Mouse (Mus musculus) midbrain, embryonic 11.5 days (tissue): ENCODE measurements around the gene Pdia2. TPM values are rescaled to one million over a fixed set of nuclear protein-coding genes. Genes with fewer than 3 reads are reported as not detected.

Experiments used
- ATAC-seq: fragments of 200-750 bp; cut with Nextera tagmentation; 2 replicates; pipeline ENCODE4 v1.8.0; 2017; ENCODE audit warnings: moderate TSS enrichment, moderate library complexity; ENCODE audit not compliant: low FRiP score
- DNase-seq: peaks from one replicate; pipeline ENCODE4 v3.0.0; 2015; ENCODE audit warnings: low spot score; ENCODE audit errors: missing footprints
- H3K27ac ChIP-seq: fragments of 300-500 bp; sonication (generic); 2 replicates; pipeline ENCODE4 v1.5.1; 2014; ENCODE audit warnings: low read depth, low read length
- H3K27me3 ChIP-seq: fragments of 300-500 bp; sonication (generic); 2 replicates; pipeline ENCODE4 v1.6.1; 2014; ENCODE audit warnings: mild to moderate bottlenecking, low read length, moderate library complexity, mixed read lengths; ENCODE audit not compliant: control insufficient read depth, insufficient read depth
- H3K36me3 ChIP-seq: fragments of 300-500 bp; sonication (generic); 2 replicates; pipeline ENCODE4 v1.6.1; 2014; ENCODE audit warnings: mild to moderate bottlenecking, low read length, moderate library complexity, mixed read lengths; ENCODE audit not compliant: control insufficient read depth, insufficient read depth
- H3K4me1 ChIP-seq: fragments of 300-500 bp; sonication (generic); 2 replicates; pipeline ENCODE4 v1.6.1; 2014; ENCODE audit warnings: low read length; ENCODE audit not compliant: control insufficient read depth, insufficient read depth
- H3K4me2 ChIP-seq: fragments of 300-500 bp; sonication (generic); 2 replicates; pipeline ENCODE4 v1.6.1; 2014; ENCODE audit warnings: mild to moderate bottlenecking, moderate library complexity
- H3K4me3 ChIP-seq: fragments of 300-500 bp; sonication (generic); 2 replicates; pipeline ENCODE4 v1.5.1; 2014; ENCODE audit warnings: low read depth, low read length
- H3K9ac ChIP-seq: fragments of 300-500 bp; sonication (generic); 2 replicates; pipeline ENCODE4 v1.6.1; 2014; ENCODE audit warnings: low read length
- H3K9me3 ChIP-seq: fragments of 300-500 bp; sonication (generic); 2 replicates; pipeline ENCODE4 v1.6.1; 2016; ENCODE audit warnings: low read length; ENCODE audit not compliant: control insufficient read depth
- WGBS: fragments of 180-500 bp; shearing (Covaris S2); extraction: QIAGEN DNeasy Blood & Tissue Kit; methylation state at CpG from one replicate; pipeline ENCODE4 v1.1.7; 2014; 5-methylcytosine and 5-hydroxymethylcytosine counted together
- polyA plus RNA-seq: library from polyadenylated mRNA; unstranded; fragments of >200 nt; fragmentation: Nextera tagmentation; extraction: Ambion mirVana; gene quantifications from 2 replicates; pipeline ENCODE4 v1.2.1, GENCODE M21; 2014

The Pdia2 gene
- polyA plus RNA-seq, 1 experiment from 2014 or later, result 0.30 TPM

GRCm38 (mm10) chr17:26234386-26234785 is 35.5 kb upstream of the Pdia2 start:
- WGBS, result 90% methylated on average over 8 of the region's 8 CpGs
- ATAC-seq, result no peak
- H3K4me1 ChIP-seq, result no peaks in the 10 kb centered on the region
- H3K27ac ChIP-seq, result no peak overlapping the region
- H3K36me3 ChIP-seq, result no peaks in the 10 kb centered on the region
- no peak for DNase-seq
- no peaks in the 10 kb centered on the region for H3K27me3 ChIP-seq
- no peak overlapping the region for H3K9ac ChIP-seq
- no peak overlapping the region for H3K4me2 ChIP-seq
- H3K9me3 ChIP-seq, result no peaks in the 10 kb centered on the region
- H3K4me3 ChIP-seq, result no peak overlapping the region

GRCm38 (mm10) chr17:26232863-26233262 is 34.0 kb upstream of the Pdia2 start:
- no peak for DNase-seq
- 74% methylated on average over 8 of the region's 8 CpGs for WGBS
- no peaks in the 10 kb centered on the region for H3K27me3 ChIP-seq

GRCm38 (mm10) chr17:26231156-26231555 is 32.3 kb upstream of the Pdia2 start:
- Histone ChIP-seq H3K4me3 (no peak overlapping the region), H3K9ac (no peak overlapping the region)
- no peak for ATAC-seq

More at GRCm38 (mm10) chr17:26232863-26233262, 34.0 kb upstream of the Pdia2 start:
- H3K9me3 ChIP-seq, result no peaks in the 10 kb centered on the region
- no peak overlapping the region for H3K4me2 ChIP-seq
- H3K36me3 ChIP-seq, result no peaks in the 10 kb centered on the region
- H3K4me1 ChIP-seq, result no peaks in the 10 kb centered on the region
- no peak overlapping the region for H3K27ac ChIP-seq
- ATAC-seq, result no peak
- no peak overlapping the region for H3K4me3 ChIP-seq
- H3K9ac ChIP-seq, result no peak overlapping the region

GRCm38 (mm10) chr17:26229776-26230175 is 30.9 kb upstream of the Pdia2 start:
- 97% methylated on average over 5 of the region's 5 CpGs for WGBS
- Histone ChIP-seq H3K4me2 (no peak overlapping the region), H3K4me1 (no peaks in the 10 kb centered on the region), H3K4me3 (no peak overlapping the region), H3K9me3 (no peaks in the 10 kb centered on the region), H3K27me3 (no peaks in the 10 kb centered on the region), H3K27ac (no peak overlapping the region), H3K36me3 (no peaks in the 10 kb centered on the region), H3K9ac (no peak overlapping the region)
- no peak for DNase-seq
- no peak for ATAC-seq

More at GRCm38 (mm10) chr17:26231156-26231555, 32.3 kb upstream of the Pdia2 start:
- no peak overlapping the region for H3K4me2 ChIP-seq
- H3K9me3 ChIP-seq, result no peaks in the 10 kb centered on the region
- H3K27ac ChIP-seq, result no peak overlapping the region
- 89% methylated on average over 5 of the region's 5 CpGs for WGBS
- no peaks in the 10 kb centered on the region for H3K27me3 ChIP-seq
- H3K36me3 ChIP-seq, result no peaks in the 10 kb centered on the region
- H3K4me1 ChIP-seq, result no peaks in the 10 kb centered on the region
- no peak for DNase-seq

GRCm38 (mm10) chr17:26225150-26225549 is 26.3 kb upstream of the Pdia2 start:
- Histone ChIP-seq H3K27ac (no peak overlapping the region), H3K4me3 (no peak overlapping the region), H3K4me1 (no peaks in the 10 kb centered on the region), H3K27me3 (no peaks in the 10 kb centered on the region), H3K9me3 (no peaks in the 10 kb centered on the region), H3K9ac (no peak overlapping the region), H3K4me2 (no peak overlapping the region), H3K36me3 (no peaks in the 10 kb centered on the region)
- DNase-seq (no peak), ATAC-seq (no peak)
- WGBS, result 88% methylated on average over 12 of the region's 12 CpGs

- no peak overlapping the region for H3K4me3 ChIP-seq
- ATAC-seq, result no peak
- H3K36me3 ChIP-seq, result no peaks in the 10 kb centered on the region
- no peak overlapping the region for H3K27ac ChIP-seq
- DNase-seq, result no peak
- H3K9me3 ChIP-seq, result no peaks in the 10 kb centered on the region
- H3K4me2 ChIP-seq, result no peak overlapping the region
- no peaks in the 10 kb centered on the region for H3K4me1 ChIP-seq
- 73% methylated on average over 2 of the region's 2 CpGs for WGBS
- no peak overlapping the region for H3K9ac ChIP-seq
- H3K27me3 ChIP-seq, result no peaks in the 10 kb centered on the region
Measured at GRCm38 (mm10) chr17:26221508-26221907, 22.6 kb upstream of the Pdia2 start.

GRCm38 (mm10) chr17:26212681-26213080 is 13.8 kb upstream of the Pdia2 start:
- Histone ChIP-seq H3K9ac (no peak overlapping the region), H3K27ac (no peak overlapping the region), H3K9me3 (no peaks in the 10 kb centered on the region), H3K27me3 (no peaks in the 10 kb centered on the region), H3K4me1 (no peaks in the 10 kb centered on the region), H3K4me3 (no peak overlapping the region), H3K36me3 (no peaks in the 10 kb centered on the region), H3K4me2 (no peak overlapping the region)
- ATAC-seq, result no peak
- 90% methylated on average over 11 of the region's 11 CpGs for WGBS
- no peak for DNase-seq

GRCm38 (mm10) chr17:26212241-26212640 is 13.4 kb upstream of the Pdia2 start:
- H3K9me3 ChIP-seq, result no peaks in the 10 kb centered on the region
- no peak for ATAC-seq
- 94% methylated on average over 7 of the region's 7 CpGs for WGBS

GRCm38 (mm10) chr17:26207686-26208085 is 8.8 kb upstream of the Pdia2 start, which contains the start of gene Arhgdig:
TSS of gene Arhgdig (minus strand) at chr17:26207786.
- 86% methylated on average over 12 of the region's 12 CpGs for WGBS
- no peaks in the 10 kb centered on the region for H3K36me3 ChIP-seq
- peaks cover 22% of the 10 kb centered on the region for H3K27me3 ChIP-seq
- no peak within 1 kb of the TSS for H3K27ac ChIP-seq
- no peak within 1 kb of the TSS for H3K9ac ChIP-seq
- no peaks in the 10 kb centered on the region for H3K9me3 ChIP-seq
- peaks cover 10% of the 10 kb centered on the region for H3K4me1 ChIP-seq
- H3K4me3 ChIP-seq, result no peak within 1 kb of the TSS
- H3K4me2 ChIP-seq, result no peak within 1 kb of the TSS
- DNase-seq (no peak), ATAC-seq (no peak)

More at GRCm38 (mm10) chr17:26212241-26212640, 13.4 kb upstream of the Pdia2 start:
- no peak overlapping the region for H3K9ac ChIP-seq
- no peak overlapping the region for H3K4me2 ChIP-seq
- H3K4me1 ChIP-seq, result no peaks in the 10 kb centered on the region
- H3K27me3 ChIP-seq, result no peaks in the 10 kb centered on the region
- H3K36me3 ChIP-seq, result no peaks in the 10 kb centered on the region
- no peak overlapping the region for H3K27ac ChIP-seq
- no peak for DNase-seq
- no peak overlapping the region for H3K4me3 ChIP-seq
